Mouse (Mus musculus): ENCODE data around the gene Pou3f3. TPM values are rescaled to one million over a fixed set of nuclear protein-coding genes. Genes with fewer than 3 reads are reported as not detected.

Pou3f3 gene
- polyA plus RNA-seq, 1 experiment from 2014 or later: 0.19 TPM

GRCm38 (mm10) chr1:42684783-42685182, 10.8 kb upstream of the Pou3f3 start:
- H3K4me2 ChIP-seq (ENCODE audit: low read depth, severe bottlenecking): peak overlapping the region; percentile 88
- H3K9ac ChIP-seq (ENCODE audit: low read length): no peak overlapping the region
- no peaks in the 10 kb centered on the region for H3K36me3 ChIP-seq (ENCODE audit: control insufficient read depth, insufficient read depth, low read length)
- H3K27ac ChIP-seq (replicated peaks; ENCODE audit: low read depth, low read length): no peak overlapping the region
- DNase-seq (ENCODE audit: low spot score) (peak; percentile 71), ATAC-seq (ENCODE audit: insufficient number of reproducible peaks, low FRiP score, low TSS enrichment, low read depth) (peak; percentile 49)
- H3K27me3 ChIP-seq (ENCODE audit: control insufficient read depth, insufficient read depth, low read length): peaks cover 44% of the 10 kb centered on the region
- H3K9me3 ChIP-seq (ENCODE audit: control insufficient read depth, low read length): no peaks in the 10 kb centered on the region; the same call in 1 of the 2 replicates
- peak overlapping the region; percentile 37 for H3K4me3 ChIP-seq (ENCODE audit: low read depth, low read length)
- H3K4me1 ChIP-seq (ENCODE audit: control insufficient read depth, insufficient read depth, low read length): peaks cover 7% of the 10 kb centered on the region; the same call in 1 of the 2 replicates
- WGBS: under 1% methylated on average over 17 of the region's 21 CpGs

- ATAC-seq (ENCODE audit: insufficient number of reproducible peaks, low FRiP score, low TSS enrichment, low read depth) (no peak), DNase-seq (ENCODE audit: low spot score) (no peak)
- Histone ChIP-seq H3K27me3 (ENCODE audit: control insufficient read depth, insufficient read depth, low read length) (peaks cover 51% of the 10 kb centered on the region), H3K9ac (ENCODE audit: low read length) (no peak overlapping the region), H3K36me3 (ENCODE audit: control insufficient read depth, insufficient read depth, low read length) (no peaks in the 10 kb centered on the region), H3K4me1 (ENCODE audit: control insufficient read depth, insufficient read depth, low read length) (peaks cover 7% of the 10 kb centered on the region; the same call in 1 of the 2 replicates), H3K4me3 (ENCODE audit: low read depth, low read length) (no peak overlapping the region), H3K4me2 (ENCODE audit: low read depth, severe bottlenecking) (peak overlapping the region; percentile 87; the same call in 1 of the 2 replicates), H3K9me3 (ENCODE audit: control insufficient read depth, low read length) (no peaks in the 10 kb centered on the region; the same call in 1 of the 2 replicates), H3K27ac (replicated peaks; ENCODE audit: low read depth, low read length) (no peak overlapping the region)
- WGBS: 2% methylated on average over 11 of the region's 11 CpGs
Measured at GRCm38 (mm10) chr1:42685321-42685960, 10.1 kb upstream of the Pou3f3 start.

- no peaks in the 10 kb centered on the region for H3K36me3 ChIP-seq (ENCODE audit: control insufficient read depth, insufficient read depth, low read length)
- no peak overlapping the region for H3K27ac ChIP-seq (replicated peaks; ENCODE audit: low read depth, low read length)
- under 1% methylated on average over 53 of the region's 53 CpGs for WGBS
- ATAC-seq (ENCODE audit: insufficient number of reproducible peaks, low FRiP score, low TSS enrichment, low read depth): 0 out of 2 replicates have a peak, but pooled peaks have one; percentile 35
- peak; percentile 73 for DNase-seq (ENCODE audit: low spot score)
- H3K9me3 ChIP-seq (ENCODE audit: control insufficient read depth, low read length): no peaks in the 10 kb centered on the region; the same call in 1 of the 2 replicates
- peak overlapping the region; percentile 87 for H3K4me2 ChIP-seq (ENCODE audit: low read depth, severe bottlenecking)
- H3K27me3 ChIP-seq (ENCODE audit: control insufficient read depth, insufficient read depth, low read length): peaks cover 58% of the 10 kb centered on the region
- H3K4me1 ChIP-seq (ENCODE audit: control insufficient read depth, insufficient read depth, low read length): peaks cover 7% of the 10 kb centered on the region; the same call in 1 of the 2 replicates
- H3K4me3 ChIP-seq (ENCODE audit: low read depth, low read length): peak overlapping the region; percentile 36
- peak overlapping the region; percentile 55 for H3K9ac ChIP-seq (ENCODE audit: low read length)
Measured at GRCm38 (mm10) chr1:42686194-42687131, 9.1 kb upstream of the Pou3f3 start.

GRCm38 (mm10) chr1:42687271-42687670, 8.3 kb upstream of the Pou3f3 start:
- Histone ChIP-seq H3K27me3 (ENCODE audit: control insufficient read depth, insufficient read depth, low read length) (peaks cover 65% of the 10 kb centered on the region), H3K4me1 (ENCODE audit: control insufficient read depth, insufficient read depth, low read length) (peaks cover 7% of the 10 kb centered on the region; the same call in 1 of the 2 replicates), H3K4me2 (ENCODE audit: low read depth, severe bottlenecking) (peak overlapping the region; percentile 87; the same call in 1 of the 2 replicates), H3K36me3 (ENCODE audit: control insufficient read depth, insufficient read depth, low read length) (no peaks in the 10 kb centered on the region), H3K27ac (replicated peaks; ENCODE audit: low read depth, low read length) (no peak overlapping the region), H3K9me3 (ENCODE audit: control insufficient read depth, low read length) (no peaks in the 10 kb centered on the region; the same call in 1 of the 2 replicates), H3K9ac (ENCODE audit: low read length) (no peak overlapping the region), H3K4me3 (ENCODE audit: low read depth, low read length) (no peak overlapping the region; the same call in 1 of the 2 replicates)
- ATAC-seq (ENCODE audit: insufficient number of reproducible peaks, low FRiP score, low TSS enrichment, low read depth) (no peak), DNase-seq (ENCODE audit: low spot score) (no peak)
- under 1% methylated on average over 12 of the region's 12 CpGs for WGBS

- Histone ChIP-seq H3K4me2 (ENCODE audit: low read depth, severe bottlenecking) (no peak overlapping the region), H3K27me3 (ENCODE audit: control insufficient read depth, insufficient read depth, low read length) (peaks cover 65% of the 10 kb centered on the region), H3K4me1 (ENCODE audit: control insufficient read depth, insufficient read depth, low read length) (peaks cover 7% of the 10 kb centered on the region; the same call in 1 of the 2 replicates), H3K9ac (ENCODE audit: low read length) (no peak overlapping the region), H3K4me3 (ENCODE audit: low read depth, low read length) (no peak overlapping the region), H3K36me3 (ENCODE audit: control insufficient read depth, insufficient read depth, low read length) (no peaks in the 10 kb centered on the region), H3K9me3 (ENCODE audit: control insufficient read depth, low read length) (no peaks in the 10 kb centered on the region; the same call in 1 of the 2 replicates), H3K27ac (replicated peaks; ENCODE audit: low read depth, low read length) (no peak overlapping the region)
- no peak for ATAC-seq (ENCODE audit: insufficient number of reproducible peaks, low FRiP score, low TSS enrichment, low read depth)
- 2% methylated on average over 7 of the region's 7 CpGs for WGBS
- no peak for DNase-seq (ENCODE audit: low spot score)
Measured at GRCm38 (mm10) chr1:42687756-42688540, 7.6 kb upstream of the Pou3f3 start.

- H3K9ac ChIP-seq (ENCODE audit: low read length): no peak overlapping the region
- DNase-seq (ENCODE audit: low spot score) (no peak), ATAC-seq (ENCODE audit: insufficient number of reproducible peaks, low FRiP score, low TSS enrichment, low read depth) (no peak)
- peaks cover 7% of the 10 kb centered on the region; the same call in 1 of the 2 replicates for H3K4me1 ChIP-seq (ENCODE audit: control insufficient read depth, insufficient read depth, low read length)
- peaks cover 63% of the 10 kb centered on the region for H3K27me3 ChIP-seq (ENCODE audit: control insufficient read depth, insufficient read depth, low read length)
- no peak overlapping the region for H3K27ac ChIP-seq (replicated peaks; ENCODE audit: low read depth, low read length)
- no peaks in the 10 kb centered on the region for H3K36me3 ChIP-seq (ENCODE audit: control insufficient read depth, insufficient read depth, low read length)
- H3K4me3 ChIP-seq (ENCODE audit: low read depth, low read length): no peak overlapping the region
- H3K4me2 ChIP-seq (ENCODE audit: low read depth, severe bottlenecking): no peak overlapping the region
- WGBS: 7% methylated on average over 4 of the region's 4 CpGs
- H3K9me3 ChIP-seq (ENCODE audit: control insufficient read depth, low read length): no peaks in the 10 kb centered on the region; the same call in 1 of the 2 replicates
Measured at GRCm38 (mm10) chr1:42688541-42689125, 6.9 kb upstream of the Pou3f3 start.

- Histone ChIP-seq H3K4me1 (ENCODE audit: control insufficient read depth, insufficient read depth, low read length) (no peaks in the 10 kb centered on the region; the same call in 1 of the 2 replicates), H3K4me2 (ENCODE audit: low read depth, severe bottlenecking) (no peak overlapping the region), H3K27ac (replicated peaks; ENCODE audit: low read depth, low read length) (no peak overlapping the region), H3K4me3 (ENCODE audit: low read depth, low read length) (no peak overlapping the region), H3K9me3 (ENCODE audit: control insufficient read depth, low read length) (no peaks in the 10 kb centered on the region; the same call in 1 of the 2 replicates), H3K36me3 (ENCODE audit: control insufficient read depth, insufficient read depth, low read length) (no peaks in the 10 kb centered on the region), H3K9ac (ENCODE audit: low read length) (no peak overlapping the region), H3K27me3 (ENCODE audit: control insufficient read depth, insufficient read depth, low read length) (peaks cover 56% of the 10 kb centered on the region)
- 4% methylated on average over 4 of the region's 4 CpGs for WGBS
- no peak for DNase-seq (ENCODE audit: low spot score)
- ATAC-seq (ENCODE audit: insufficient number of reproducible peaks, low FRiP score, low TSS enrichment, low read depth): no peak
Measured at GRCm38 (mm10) chr1:42690024-42690575, 5.5 kb upstream of the Pou3f3 start.

All from limb, embryonic 11.5 days (tissue).